Mouse (Mus musculus) neural tube, embryonic 12.5 days (tissue): ENCODE measurements at regions not wholly inside any gene's neighbourhood (a gene's known extent, or its start where the extent isn't known, plus 50 kb on each side); places are given as distances from the start of the nearest gene placed in this dataset.
A peak's percentile ranks its signal among the peaks of the same experiment; 100 is the strongest.

ENCODE experiments used
- ATAC-seq: fragments of 200-750 bp; cut with Nextera tagmentation; 2 replicates; pipeline ENCODE4 v1.8.0; 2017; ENCODE audit warnings: low read depth, mild to moderate bottlenecking, moderate TSS enrichment, moderate library complexity; ENCODE audit not compliant: low FRiP score
- H3K27ac ChIP-seq: fragments of 300-500 bp; sonication (generic); 2 replicates; pipeline ENCODE4 v1.5.1; 2016
- H3K27me3 ChIP-seq: fragments of 300-500 bp; sonication (generic); replicated peaks from 2 replicates; pipeline ENCODE4 v1.6.1; 2016; ENCODE audit warnings: mild to moderate bottlenecking
- H3K36me3 ChIP-seq: fragments of 300-500 bp; sonication (generic); 2 replicates; pipeline ENCODE4 v1.6.1; 2016; ENCODE audit warnings: mild to moderate bottlenecking
- H3K4me1 ChIP-seq: fragments of 300-500 bp; sonication (generic); 2 replicates; pipeline ENCODE4 v1.6.1; 2016
- H3K4me2 ChIP-seq: fragments of 300-500 bp; sonication (generic); replicated peaks from 2 replicates; pipeline ENCODE4 v1.6.1; 2016; ENCODE audit warnings: mild to moderate bottlenecking
- H3K4me3 ChIP-seq: fragments of 300-500 bp; sonication (generic); 2 replicates; pipeline ENCODE4 v1.5.1; 2016
- H3K9ac ChIP-seq: fragments of 300-500 bp; sonication (generic); 2 replicates; pipeline ENCODE4 v1.6.1; 2016; ENCODE audit warnings: mild to moderate bottlenecking
- H3K9me3 ChIP-seq: fragments of 300-500 bp; sonication (generic); 2 replicates; pipeline ENCODE4 v1.6.1; 2016; ENCODE audit warnings: mild to moderate bottlenecking
- WGBS: fragments of 180-500 bp; shearing (Covaris S2); methylation state at CpG from one replicate; pipeline ENCODE4 v1.1.7; 2016; 5-methylcytosine and 5-hydroxymethylcytosine counted together

- no peaks in the 10 kb centered on the region for H3K36me3 ChIP-seq
- no peak overlapping the region for H3K27ac ChIP-seq
- H3K9me3 ChIP-seq, result no peaks in the 10 kb centered on the region
- ATAC-seq, result no peak
- H3K4me1 ChIP-seq, result no peaks in the 10 kb centered on the region
- H3K4me3 ChIP-seq, result no peak overlapping the region
- H3K27me3 ChIP-seq, result no peaks in the 10 kb centered on the region
- H3K4me2 ChIP-seq, result no peak overlapping the region
- WGBS, result 55% methylated on average over 3 of the region's 3 CpGs
- no peak overlapping the region for H3K9ac ChIP-seq
Measured at GRCm38 (mm10) chr5:45196159-45196558, 253.9 kb downstream of the Qdpr start.

GRCm38 (mm10) chr5:45192287-45192686 lies 257.7 kb downstream of the Qdpr start:
- no peak overlapping the region for H3K9ac ChIP-seq
- no peaks in the 10 kb centered on the region for H3K36me3 ChIP-seq
- H3K4me2 ChIP-seq, result no peak overlapping the region
- H3K27ac ChIP-seq, result no peak overlapping the region
- no peak for ATAC-seq
- no peaks in the 10 kb centered on the region for H3K27me3 ChIP-seq
- H3K9me3 ChIP-seq, result no peaks in the 10 kb centered on the region
- no peak overlapping the region for H3K4me3 ChIP-seq
- H3K4me1 ChIP-seq, result no peaks in the 10 kb centered on the region

- H3K27ac ChIP-seq, result no peak overlapping the region
- H3K4me1 ChIP-seq, result peaks cover 4% of the 10 kb centered on the region; the same call in 1 of the 2 replicates
- ATAC-seq, result peak; percentile 37; the same call in 1 of the 2 replicates
- no peaks in the 10 kb centered on the region for H3K27me3 ChIP-seq
- no peaks in the 10 kb centered on the region for H3K36me3 ChIP-seq
- H3K9ac ChIP-seq, result no peak overlapping the region
- H3K4me3 ChIP-seq, result no peak overlapping the region
- H3K4me2 ChIP-seq, result no peak overlapping the region
- WGBS, result 57% methylated on average over 8 of the region's 8 CpGs
- no peaks in the 10 kb centered on the region for H3K9me3 ChIP-seq
Measured at GRCm38 (mm10) chr5:45173035-45173755, 276.8 kb downstream of the Qdpr start.

GRCm38 (mm10) chr5:45159194-45159593 lies 290.8 kb downstream of the Qdpr start:
- H3K27me3 ChIP-seq, result no peaks in the 10 kb centered on the region
- no peaks in the 10 kb centered on the region for H3K36me3 ChIP-seq
- H3K4me1 ChIP-seq, result no peaks in the 10 kb centered on the region
- no peaks in the 10 kb centered on the region for H3K9me3 ChIP-seq
- H3K27ac ChIP-seq, result no peak overlapping the region
- H3K4me2 ChIP-seq, result no peak overlapping the region
- ATAC-seq, result no peak
- H3K9ac ChIP-seq, result no peak overlapping the region
- WGBS, result 89% methylated on average over 4 of the region's 4 CpGs
- no peak overlapping the region for H3K4me3 ChIP-seq

GRCm38 (mm10) chr5:45154936-45155335 lies 295.1 kb downstream of the Qdpr start:
- Histone ChIP-seq H3K4me3 (no peak overlapping the region), H3K27ac (no peak overlapping the region), H3K4me1 (no peaks in the 10 kb centered on the region), H3K9me3 (no peaks in the 10 kb centered on the region), H3K27me3 (no peaks in the 10 kb centered on the region), H3K4me2 (no peak overlapping the region), H3K9ac (no peak overlapping the region), H3K36me3 (no peaks in the 10 kb centered on the region)
- WGBS, result 49% methylated on average over 2 of the region's 2 CpGs
- no peak for ATAC-seq

GRCm38 (mm10) chr5:45144186-45144585 lies 305.9 kb downstream of the Qdpr start:
- Histone ChIP-seq H3K9ac (no peak overlapping the region), H3K27me3 (no peaks in the 10 kb centered on the region), H3K9me3 (no peaks in the 10 kb centered on the region), H3K4me1 (no peaks in the 10 kb centered on the region), H3K36me3 (no peaks in the 10 kb centered on the region), H3K4me3 (no peak overlapping the region), H3K4me2 (no peak overlapping the region), H3K27ac (no peak overlapping the region)
- ATAC-seq, result no peak
- 91% methylated on average over 4 of the region's 4 CpGs for WGBS

GRCm38 (mm10) chr5:45137198-45137973 lies 312.6 kb downstream of the Qdpr start:
- peak; percentile 74 for ATAC-seq
- no peaks in the 10 kb centered on the region for H3K9me3 ChIP-seq
- no peak overlapping the region for H3K27ac ChIP-seq

GRCm38 (mm10) chr5:45136696-45137095 lies 313.3 kb downstream of the Qdpr start:
- 20% methylated on average over 3 of the region's 3 CpGs for WGBS
- H3K4me3 ChIP-seq, result no peak overlapping the region
- H3K4me1 ChIP-seq, result no peaks in the 10 kb centered on the region
- H3K36me3 ChIP-seq, result no peaks in the 10 kb centered on the region
- H3K9me3 ChIP-seq, result no peaks in the 10 kb centered on the region
- H3K27ac ChIP-seq, result no peak overlapping the region
- no peak overlapping the region for H3K9ac ChIP-seq
- 0 out of 2 replicates have a peak, but pooled peaks have one; percentile 29 for ATAC-seq
- no peaks in the 10 kb centered on the region for H3K27me3 ChIP-seq
- no peak overlapping the region for H3K4me2 ChIP-seq

More at GRCm38 (mm10) chr5:45137198-45137973, 312.6 kb downstream of the Qdpr start:
- H3K9ac ChIP-seq, result no peak overlapping the region
- no peak overlapping the region for H3K4me3 ChIP-seq
- H3K4me2 ChIP-seq, result peak overlapping the region; percentile 38; the same call in 1 of the 2 replicates
- no peaks in the 10 kb centered on the region for H3K27me3 ChIP-seq
- WGBS, result 23% methylated on average over 10 of the region's 10 CpGs
- H3K4me1 ChIP-seq, result no peaks in the 10 kb centered on the region
- H3K36me3 ChIP-seq, result no peaks in the 10 kb centered on the region

GRCm38 (mm10) chr5:45127971-45128370 lies 322.1 kb downstream of the Qdpr start:
- no peak overlapping the region for H3K4me2 ChIP-seq
- no peak overlapping the region for H3K27ac ChIP-seq
- no peak for ATAC-seq
- no peaks in the 10 kb centered on the region for H3K9me3 ChIP-seq
- H3K4me3 ChIP-seq, result no peak overlapping the region
- no peaks in the 10 kb centered on the region for H3K4me1 ChIP-seq
- H3K27me3 ChIP-seq, result no peaks in the 10 kb centered on the region
- H3K9ac ChIP-seq, result no peak overlapping the region
- WGBS, result 89% methylated on average over 8 of the region's 8 CpGs
- no peaks in the 10 kb centered on the region for H3K36me3 ChIP-seq

GRCm38 (mm10) chr5:45121751-45122280 lies 322.3 kb upstream of the Ldb2 start:
- H3K36me3 ChIP-seq, result no peaks in the 10 kb centered on the region
- no peak overlapping the region for H3K27ac ChIP-seq
- H3K4me2 ChIP-seq, result no peak overlapping the region
- no peak overlapping the region for H3K4me3 ChIP-seq
- 79% methylated on average over 2 of the region's 2 CpGs for WGBS
- no peaks in the 10 kb centered on the region for H3K4me1 ChIP-seq
- no peaks in the 10 kb centered on the region for H3K27me3 ChIP-seq
- H3K9me3 ChIP-seq, result no peaks in the 10 kb centered on the region
- no peak for ATAC-seq
- H3K9ac ChIP-seq, result no peak overlapping the region

- Histone ChIP-seq H3K4me3 (no peak overlapping the region), H3K4me1 (no peaks in the 10 kb centered on the region), H3K27ac (no peak overlapping the region), H3K27me3 (no peaks in the 10 kb centered on the region), H3K36me3 (no peaks in the 10 kb centered on the region), H3K9me3 (no peaks in the 10 kb centered on the region), H3K4me2 (no peak overlapping the region), H3K9ac (no peak overlapping the region)
- ATAC-seq, result no peak
- WGBS, result 99% methylated on average over 2 of the region's 2 CpGs
Measured at GRCm38 (mm10) chr5:45119757-45120156, 320.3 kb upstream of the Ldb2 start.

- Histone ChIP-seq H3K36me3 (no peaks in the 10 kb centered on the region), H3K9ac (no peak overlapping the region), H3K4me3 (no peak overlapping the region), H3K4me1 (no peaks in the 10 kb centered on the region), H3K9me3 (no peaks in the 10 kb centered on the region), H3K27ac (no peak overlapping the region), H3K4me2 (no peak overlapping the region), H3K27me3 (no peaks in the 10 kb centered on the region)
- no peak for ATAC-seq
- 62% methylated on average over 4 of the region's 4 CpGs for WGBS
Measured at GRCm38 (mm10) chr5:45111246-45111645, 311.8 kb upstream of the Ldb2 start.
